Mouse (Mus musculus) megakaryocyte-erythroid progenitor cell, adult 5-6 weeks (primary cell): ENCODE data around the gene Ccdc153. TPM values are rescaled to one million over a fixed set of nuclear protein-coding genes. Genes with fewer than 3 reads are reported as not detected.

Experiments used
- ATAC-seq: replicated peaks from 2 replicates; pipeline ENCODE4 v1.8.0; 2016; ENCODE audit warnings: mild to moderate bottlenecking, inconsistent platforms; ENCODE audit not compliant: severe bottlenecking, poor library complexity, low FRiP score, low TSS enrichment
- total RNA-seq, 2 experiments: library from RNA; stranded (forward) in 1 of 2; stranded (reverse) in 1 of 2; fragments of 200-1000, 215-1000 nt in 1 of 2; fragments of >200 nt in 1 of 2; fragmentation: Nextera tagmentation in 1 of 2; gene quantifications; 2 replicates each; pipeline ENCODE4 v1.2.3; 2014 to 2017

Gene Ccdc153
- total RNA-seq (2014; fragmentation: Nextera tagmentation) = not detected in 2 replicates
- total RNA-seq (2017) = not detected in 2 replicates

GRCm38 (mm10) chr9:44240399-44240798, at the start of gene Ccdc153:
Gene Ccdc153 (plus strand): TSS chr9:44240676.
- ATAC-seq = no peak

- ATAC-seq = no peak
Measured at GRCm38 (mm10) chr9:44191166-44191565, 49.3 kb upstream of the Ccdc153 start.

DNA sequence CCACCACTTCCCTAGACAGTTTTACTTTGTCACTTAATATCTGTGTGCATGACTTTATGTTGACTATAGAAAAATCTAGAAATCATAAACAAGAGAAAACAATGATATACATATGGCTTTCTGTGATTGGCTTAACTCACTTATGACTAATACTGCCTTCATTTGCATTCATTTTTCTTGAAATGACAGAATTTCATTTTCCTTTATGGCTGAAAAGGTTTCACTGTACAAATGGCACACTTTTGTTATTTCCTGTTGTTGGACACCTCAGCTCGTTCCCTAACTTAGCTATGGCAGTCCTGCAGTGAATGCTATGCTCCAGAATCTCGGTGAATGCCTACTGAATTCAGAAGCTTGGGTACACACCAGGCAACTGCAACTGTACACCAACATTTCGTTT, 48.2 kb upstream of the Ccdc153 start:
- ATAC-seq = no peak

- no peak for ATAC-seq
Measured at GRCm38 (mm10) chr9:44192794-44193193, 47.7 kb upstream of the Ccdc153 start.

- peak; percentile 50 for ATAC-seq
Measured at GRCm38 (mm10) chr9:44194000-44194399, 46.5 kb upstream of the Ccdc153 start.

DNA sequence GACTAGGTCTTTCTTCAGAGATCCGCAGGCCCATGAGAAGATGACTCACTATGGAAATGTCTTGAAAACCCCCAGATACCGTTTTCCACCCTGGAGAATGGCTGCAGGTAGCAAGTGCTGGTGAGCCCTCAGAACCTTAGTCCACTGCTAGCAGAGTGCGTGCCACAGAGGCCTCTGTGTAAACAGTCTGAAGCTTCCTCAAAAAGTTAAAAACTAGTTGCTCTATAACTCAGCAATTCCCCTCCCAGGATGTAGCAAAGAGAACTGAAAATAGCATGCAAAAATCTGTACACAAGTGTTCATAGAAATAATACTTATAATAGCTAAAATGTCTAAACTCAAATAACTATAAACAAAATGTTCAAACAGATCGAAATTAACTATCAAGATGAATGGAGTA, 44.1 kb upstream of the Ccdc153 start:
- ATAC-seq = no peak

DNA sequence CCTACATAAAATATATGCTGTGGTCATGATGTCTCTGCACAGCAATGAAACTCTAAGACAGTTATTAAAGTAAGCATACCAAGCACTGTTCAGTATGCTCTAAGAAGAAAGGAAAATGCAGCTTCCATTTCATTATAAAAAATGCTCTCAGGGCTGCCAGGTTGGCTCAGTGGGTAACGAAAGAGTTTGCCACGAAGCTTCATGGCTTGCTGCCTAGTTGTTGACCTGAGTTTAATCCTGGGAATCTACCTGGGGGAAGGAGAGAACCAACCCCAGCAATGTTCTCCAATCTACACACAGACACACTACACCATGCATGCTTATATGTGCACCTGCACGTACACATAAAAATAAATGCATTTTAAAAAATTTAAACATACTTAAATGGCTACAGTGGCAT, 41.3 kb upstream of the Ccdc153 start:
- ATAC-seq = no peak

DNA sequence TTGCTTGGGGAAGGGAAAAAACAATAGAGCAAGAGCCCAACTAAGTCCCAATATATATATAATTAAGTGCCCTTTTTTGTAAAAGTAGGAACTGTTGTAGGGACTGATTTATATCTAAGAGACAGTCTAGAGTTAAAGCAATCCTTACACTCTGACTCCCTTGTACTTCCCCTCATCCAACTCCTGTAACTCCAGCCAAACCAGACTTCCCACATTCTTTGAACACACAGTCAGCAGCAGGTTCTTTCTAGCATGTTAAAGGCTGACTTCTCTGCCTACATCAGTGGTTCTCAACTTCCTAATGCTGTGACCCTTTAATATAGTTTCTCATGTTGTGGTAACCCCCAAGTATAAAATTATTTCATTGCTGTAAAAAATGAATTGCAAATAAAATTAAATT, 40.9 kb upstream of the Ccdc153 start:
- no peak for ATAC-seq

- no peak for ATAC-seq
Measured at GRCm38 (mm10) chr9:44200458-44200857, 40.0 kb upstream of the Ccdc153 start.

DNA sequence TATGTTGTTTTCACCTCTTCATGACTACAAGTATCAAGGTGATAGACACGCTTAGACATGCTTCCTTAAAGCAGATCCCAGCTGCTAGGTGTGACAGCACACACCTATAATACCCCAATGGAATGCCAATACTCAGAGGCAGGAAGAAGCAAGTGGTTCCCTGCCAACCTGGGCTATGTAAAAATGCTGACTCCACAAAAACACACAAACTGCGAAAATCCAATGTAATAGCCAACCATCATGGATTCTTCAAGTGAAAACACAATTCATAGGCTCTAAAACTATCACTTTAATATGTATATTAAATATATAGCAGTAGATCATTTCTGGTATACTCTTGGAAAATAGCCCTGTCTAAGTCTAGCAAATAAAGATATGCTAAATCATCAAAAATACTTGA, 32.6 kb upstream of the Ccdc153 start:
- ATAC-seq = no peak

GRCm38 (mm10) chr9:44209416-44209815, 31.1 kb upstream of the Ccdc153 start:
- ATAC-seq = no peak

- ATAC-seq = no peak
Measured at GRCm38 (mm10) chr9:44212406-44212805, 28.1 kb upstream of the Ccdc153 start.

GRCm38 (mm10) chr9:44213538-44213937, 26.9 kb upstream of the Ccdc153 start:
- no peak for ATAC-seq

GRCm38 (mm10) chr9:44225993-44226392, 14.5 kb upstream of the Ccdc153 start:
- no peak for ATAC-seq

DNA sequence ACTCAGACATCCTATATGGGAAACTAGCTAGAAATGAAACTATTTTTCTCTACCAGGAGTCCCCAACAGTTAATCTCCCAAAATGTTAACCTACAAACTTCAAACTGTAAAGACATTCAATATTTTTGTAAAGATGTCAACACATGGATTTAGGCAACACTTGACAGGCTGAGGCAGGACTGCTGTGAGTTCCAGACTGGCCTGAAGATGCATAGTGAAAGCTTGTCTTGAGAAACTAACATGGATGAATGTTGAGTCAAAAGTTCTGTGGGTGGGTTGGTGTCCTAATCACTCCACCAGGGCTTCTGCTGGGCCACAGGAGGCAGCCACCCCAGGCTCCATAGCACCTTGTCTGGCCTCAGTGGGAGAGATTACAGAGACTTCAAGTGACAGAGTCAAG, 8.9 kb upstream of the Ccdc153 start:
- no peak for ATAC-seq

- peak; percentile 53 for ATAC-seq
Measured at GRCm38 (mm10) chr9:44233021-44233801, 7.3 kb upstream of the Ccdc153 start.

GRCm38 (mm10) chr9:44233802-44234478, 6.5 kb upstream of the Ccdc153 start, which contains the start of gene Cbl:
Gene Cbl (minus strand): TSS chr9:44234049.
- peak; percentile 84 for ATAC-seq

DNA sequence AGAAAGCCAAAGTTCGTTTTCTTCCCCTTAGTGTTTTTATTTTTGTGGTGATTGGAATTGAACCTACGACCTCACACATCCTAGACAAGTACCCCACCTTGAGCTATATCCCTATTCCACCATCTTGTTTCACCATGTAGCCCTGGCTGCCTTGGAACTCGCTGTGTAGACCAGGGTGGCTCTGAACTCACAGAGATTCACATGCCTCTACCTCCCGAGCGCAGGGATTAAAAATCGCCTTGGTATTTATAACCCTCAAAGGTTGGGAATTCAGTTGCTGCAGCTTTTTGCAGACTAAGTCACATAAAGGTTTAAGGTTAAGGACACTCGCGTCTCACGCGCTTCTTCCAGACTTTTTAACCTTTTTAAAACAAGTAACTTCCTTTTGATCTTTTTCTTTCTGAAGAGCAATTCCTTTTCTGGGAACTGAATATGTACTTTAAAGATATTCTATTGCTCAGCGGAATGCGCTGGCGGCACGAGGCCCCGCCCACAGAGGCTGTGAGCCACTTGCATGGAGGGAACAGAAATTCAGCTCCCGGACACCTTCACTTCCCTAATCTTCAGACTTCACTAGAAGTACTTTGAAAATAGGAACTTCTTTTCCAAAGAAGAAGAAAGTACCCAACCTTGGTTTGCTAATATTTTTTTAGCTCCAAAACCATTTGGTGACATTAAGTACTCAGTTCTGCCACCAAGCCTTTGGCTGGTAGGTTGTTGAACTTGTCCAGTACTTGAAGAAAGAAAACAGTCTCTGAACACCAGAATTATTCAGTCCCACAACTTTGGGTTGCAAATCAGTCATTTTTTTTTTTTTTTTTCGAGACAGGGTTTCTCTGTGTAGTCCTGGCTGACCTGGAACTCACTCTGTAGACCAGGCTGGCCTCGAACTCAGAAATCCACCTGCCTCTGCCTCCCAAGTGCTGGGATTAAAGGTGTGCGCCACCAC, 5.7 kb upstream of the Ccdc153 start:
- peak; percentile 41; the same call in 1 of the 2 replicates for ATAC-seq

DNA sequence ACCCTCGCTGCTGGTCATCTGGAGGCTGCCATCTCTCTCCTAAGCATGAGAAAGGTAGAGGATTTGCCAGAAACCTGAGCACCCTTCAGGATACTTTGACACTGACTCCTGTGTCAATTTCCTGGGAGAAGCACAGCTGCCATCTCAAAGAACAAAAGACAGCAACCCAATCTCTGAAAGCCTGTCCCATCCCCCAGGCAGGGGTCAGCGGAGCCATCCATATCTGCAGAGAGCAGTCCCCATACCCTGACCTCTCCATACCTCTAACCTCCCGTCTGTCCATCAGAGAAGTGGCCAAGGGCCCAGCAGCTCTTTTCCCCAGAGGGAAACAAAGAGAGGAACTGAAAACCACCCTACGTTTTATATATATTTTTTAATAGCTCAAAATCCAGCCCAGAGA, 3.9 kb upstream of the Ccdc153 start:
- ATAC-seq = no peak

DNA sequence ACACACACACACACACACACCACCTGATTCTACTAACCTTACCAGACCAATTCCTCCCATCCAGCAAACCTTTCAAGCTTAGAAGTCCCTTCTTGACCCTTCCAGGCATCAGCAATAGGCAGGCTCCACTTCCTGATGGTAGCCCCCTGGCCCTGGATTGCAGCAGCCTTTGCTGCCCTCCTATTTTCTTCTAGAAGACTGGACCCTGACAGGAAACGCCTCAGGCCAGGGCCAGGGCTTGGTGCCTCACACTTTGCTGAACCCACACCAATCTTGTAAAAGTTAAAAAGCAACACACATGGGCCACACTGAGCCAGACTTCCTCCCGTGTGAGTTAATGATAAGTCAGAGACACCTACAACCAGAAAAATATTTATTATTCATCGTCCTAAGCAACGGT, 3.3 kb upstream of the Ccdc153 start:
- no peak for ATAC-seq
